Mouse (Mus musculus) retina, postnatal 7 days (tissue): ENCODE data around the gene Tmem95.
A peak's percentile ranks its signal among the peaks of the same experiment; 100 is the strongest.

Experiments
- DNase-seq: peaks from one replicate; pipeline ENCODE4 v3.0.0-alpha.2; 2012; ENCODE audit warnings: low read depth, low spot score

Tmem95 gene

GRCm38 (mm10) chr11:69910781-69911560, 33.2 kb upstream of the Tmem95 start:
- DNase-seq: no peak

- no peak for DNase-seq
Observed at GRCm38 (mm10) chr11:69910177-69910576, 32.4 kb upstream of the Tmem95 start.

GRCm38 (mm10) chr11:69909174-69909573, 31.4 kb upstream of the Tmem95 start:
- no peak for DNase-seq

DNA sequence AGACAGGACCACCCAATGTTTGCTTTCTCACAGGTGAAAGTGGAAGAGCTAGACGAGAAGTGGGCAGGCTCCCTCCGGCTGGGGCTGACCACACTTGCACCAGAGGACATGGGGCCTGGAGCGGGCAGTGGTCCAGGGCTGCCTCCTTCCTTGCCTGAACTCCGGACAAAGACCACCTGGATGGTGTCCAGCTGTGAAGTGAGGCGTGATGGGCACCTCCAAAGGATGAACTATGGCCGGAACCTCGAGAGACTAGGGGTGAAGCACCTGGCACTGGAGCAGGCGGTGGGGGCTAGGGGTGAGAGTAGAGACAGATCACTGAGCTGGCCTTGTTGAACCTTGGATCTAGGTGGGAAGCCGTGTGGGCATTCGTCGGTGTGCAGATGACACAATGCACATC, 30.8 kb upstream of the Tmem95 start:
- no peak for DNase-seq

GRCm38 (mm10) chr11:69904311-69904710, 26.5 kb upstream of the Tmem95 start:
- no peak for DNase-seq

GRCm38 (mm10) chr11:69902972-69903371, 25.2 kb upstream of the Tmem95 start:
- DNase-seq: no peak

- DNase-seq: no peak
Observed at GRCm38 (mm10) chr11:69901993-69902392, 24.2 kb upstream of the Tmem95 start.

DNA sequence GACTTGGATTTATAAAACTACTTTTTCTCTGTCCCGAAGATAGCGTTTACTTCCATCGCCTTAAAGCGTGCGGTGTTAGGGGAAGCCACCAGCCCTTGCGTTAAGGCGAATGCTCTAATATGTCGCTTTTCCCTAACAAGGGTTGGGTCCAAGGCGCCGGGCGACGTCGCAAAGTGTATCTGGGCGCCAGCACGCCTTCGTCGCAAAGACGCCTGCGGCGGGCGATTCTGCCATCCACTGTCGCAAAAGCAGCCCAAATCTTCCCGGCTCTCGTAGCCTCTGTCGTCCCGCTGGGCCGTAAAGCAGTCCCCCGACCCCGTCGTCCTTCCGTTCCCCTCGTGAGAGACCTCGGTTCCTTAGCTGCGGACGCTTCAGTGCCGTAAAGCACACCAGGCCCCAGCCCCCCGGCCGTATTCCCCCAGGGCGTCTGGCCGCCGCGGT, 23.6 kb upstream of the Tmem95 start:
- DNase-seq: peak; percentile 91

GRCm38 (mm10) chr11:69900471-69901405, 22.9 kb upstream of the Tmem95 start, which contains the start of the genes 2810408A11Rik and Neurl4:
Gene 2810408A11Rik (minus strand): TSS chr11:69900987.
Gene Neurl4 (plus strand): TSS chr11:69901072.
- peak; percentile 79 for DNase-seq

DNA sequence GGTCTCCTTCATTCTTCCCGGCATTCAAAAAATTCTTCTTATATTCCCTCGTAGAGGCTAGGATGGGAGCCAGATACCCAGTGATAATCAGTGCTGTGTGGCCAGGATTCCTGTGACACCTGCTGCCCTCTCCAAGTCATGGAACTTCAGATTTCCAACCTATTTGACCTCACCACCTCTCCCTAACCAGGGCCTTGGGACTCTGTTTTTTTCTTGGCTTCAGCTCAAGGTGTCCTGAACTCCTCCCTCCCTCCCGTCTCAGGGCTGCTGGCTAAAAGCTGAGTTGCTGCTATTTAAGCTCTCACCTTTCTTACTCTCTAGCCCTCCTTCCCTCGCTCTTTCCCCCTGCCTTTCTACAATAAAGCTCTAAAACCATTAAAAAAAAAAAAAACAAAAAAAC, 22.1 kb upstream of the Tmem95 start:
- DNase-seq: no peak

DNA sequence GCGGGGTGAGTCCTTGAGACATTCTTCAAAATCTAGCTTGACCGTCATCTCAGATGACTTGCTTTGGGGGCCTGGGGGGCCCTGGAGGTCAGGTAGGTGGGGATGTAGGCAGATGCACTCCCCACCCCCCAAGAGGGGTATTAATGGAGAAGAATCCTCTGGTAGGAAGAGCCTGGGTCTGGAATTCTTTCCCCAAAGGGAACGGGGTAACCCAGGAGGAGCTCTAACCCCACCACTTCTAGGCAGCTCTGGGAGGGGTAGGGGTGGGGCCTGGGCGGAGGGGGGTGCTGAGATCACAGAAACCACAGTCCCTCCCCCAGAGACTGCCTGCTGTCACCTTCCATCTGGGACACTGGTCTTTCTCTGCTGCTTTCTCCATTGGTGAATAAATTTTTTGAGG, 17.5 kb upstream of the Tmem95 start, which contains the start of gene Acap1:
Acap1 (minus strand) TSS at position 249 of the 400 bp plus-strand sequence.
- DNase-seq: no peak

- no peak for DNase-seq
Observed at GRCm38 (mm10) chr11:69894671-69895070, 16.9 kb upstream of the Tmem95 start.

- DNase-seq: no peak
Observed at GRCm38 (mm10) chr11:69891482-69891881, 13.7 kb upstream of the Tmem95 start.

DNA sequence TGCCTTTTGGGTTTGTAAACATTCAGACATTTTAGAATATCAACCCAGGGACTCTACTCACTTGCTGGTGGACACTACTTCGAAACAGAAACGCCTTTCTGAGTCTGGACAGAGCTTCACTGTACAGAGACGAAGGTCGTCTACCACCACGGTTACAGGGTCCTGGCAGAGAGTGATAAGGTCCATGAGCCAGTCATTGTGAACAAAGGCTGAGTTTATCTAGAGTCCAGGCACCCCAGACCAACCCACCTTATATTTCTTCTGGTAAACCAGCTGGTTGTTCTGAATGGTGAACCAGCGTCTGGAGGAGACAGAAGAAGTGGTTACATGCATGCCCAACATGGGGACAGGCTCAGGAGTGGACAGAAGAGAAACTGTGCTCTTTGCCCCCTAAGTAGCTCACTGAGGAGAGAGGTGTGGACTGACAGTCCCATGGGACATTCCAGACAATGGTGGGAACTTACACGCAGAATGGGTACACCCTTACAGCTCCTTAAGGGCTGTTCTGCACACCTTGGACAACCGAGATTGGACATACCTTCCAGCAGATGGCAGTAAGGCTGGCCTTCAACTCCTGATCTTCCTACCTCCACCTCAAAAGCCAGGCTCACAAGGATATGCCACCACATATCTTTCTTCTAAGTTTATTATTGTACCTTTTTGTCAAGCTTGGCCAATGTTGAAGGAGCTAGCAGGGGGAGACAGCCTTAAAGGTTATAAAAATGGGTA, 9.3 kb upstream of the Tmem95 start:
- DNase-seq: no peak

DNA sequence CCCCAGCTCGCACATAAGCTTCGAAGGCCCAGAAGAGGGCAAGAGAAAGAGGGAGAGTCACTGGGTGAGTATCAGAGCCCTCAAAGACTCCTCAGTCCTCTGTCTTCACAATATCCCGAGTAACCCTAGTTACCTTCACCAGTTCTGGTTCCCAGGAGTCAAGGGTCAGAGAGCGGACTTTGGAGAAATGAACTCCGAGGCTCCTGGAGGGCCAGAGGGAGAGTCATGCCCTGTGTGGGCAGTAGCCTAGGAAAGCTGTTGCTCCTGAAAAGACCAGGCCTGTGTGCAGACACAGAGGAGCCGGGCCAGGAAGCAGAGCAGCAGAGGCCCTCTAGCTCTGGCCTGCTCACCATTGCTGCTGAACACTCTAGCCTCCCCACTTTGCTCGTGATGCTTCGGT, 6.8 kb upstream of the Tmem95 start:
- DNase-seq: no peak

DNA sequence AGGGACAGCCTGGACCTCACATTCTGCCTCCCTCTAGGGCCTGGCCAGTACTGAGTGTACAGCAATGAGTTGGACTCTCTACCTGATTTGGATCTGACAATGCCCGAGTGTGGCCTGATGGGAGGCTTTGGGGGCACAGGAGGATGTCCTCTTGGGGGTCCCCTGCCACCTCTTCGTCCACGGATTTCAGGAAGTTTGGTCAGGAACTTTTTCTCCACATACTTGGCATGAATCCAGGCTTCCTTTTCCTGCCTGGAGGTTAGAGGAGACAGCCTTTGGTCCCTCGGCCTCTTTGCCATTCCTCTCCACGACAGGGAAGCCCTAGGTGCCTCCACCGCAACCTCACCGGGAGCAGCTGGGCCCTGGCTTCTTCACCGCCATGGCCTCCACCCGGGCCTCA, 6.4 kb upstream of the Tmem95 start:
- DNase-seq: no peak

DNA sequence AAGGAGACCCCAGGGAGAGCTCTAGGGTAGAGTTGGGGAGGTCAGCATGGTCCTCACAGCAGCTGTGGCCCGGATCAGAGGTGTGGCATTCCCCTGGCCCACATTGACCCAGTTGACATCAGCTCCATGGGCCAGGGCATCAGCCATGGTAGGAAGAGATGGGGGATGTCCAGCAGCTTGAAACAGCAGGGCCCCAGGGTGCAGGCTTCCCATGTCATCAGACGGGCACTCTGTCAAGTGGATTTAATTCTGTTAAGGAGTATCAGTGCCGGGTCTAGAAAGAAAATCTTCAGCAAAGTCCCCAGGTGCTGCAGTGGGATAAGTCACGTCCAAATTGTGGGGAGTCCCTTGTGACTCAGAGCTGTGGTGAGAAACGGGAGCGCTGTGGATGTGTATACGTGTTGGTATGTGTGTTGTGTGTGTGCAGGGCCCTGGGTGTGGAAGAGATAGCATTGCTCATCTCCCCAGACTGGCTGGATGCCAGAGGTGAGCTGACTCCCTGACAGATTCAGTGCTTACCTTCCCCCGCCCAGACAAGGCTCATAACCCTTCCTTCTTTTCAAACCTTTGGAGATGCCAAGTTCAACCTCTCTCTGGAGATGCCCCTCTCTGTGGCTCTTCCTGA, 5.8 kb upstream of the Tmem95 start:
- no peak for DNase-seq

DNA sequence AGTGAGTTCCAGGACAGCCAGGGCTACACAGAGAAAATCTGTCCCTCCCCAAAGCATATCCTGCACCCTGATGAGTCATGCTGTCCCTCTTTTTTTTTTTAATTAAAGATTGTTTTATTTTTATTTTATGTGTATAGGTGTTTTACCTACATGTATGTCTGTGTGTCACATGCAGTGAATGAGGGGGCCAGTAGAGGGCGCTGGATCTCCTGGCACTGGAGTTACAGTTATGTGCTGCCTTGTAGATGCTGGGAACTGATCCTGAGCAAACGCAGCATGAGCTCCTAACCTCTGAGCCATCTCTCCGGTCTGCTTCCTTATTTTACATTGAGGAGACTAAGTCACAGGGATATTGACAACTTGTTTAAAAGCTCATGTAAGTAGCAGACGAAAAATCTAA, 5.2 kb upstream of the Tmem95 start:
- DNase-seq: no peak

DNA sequence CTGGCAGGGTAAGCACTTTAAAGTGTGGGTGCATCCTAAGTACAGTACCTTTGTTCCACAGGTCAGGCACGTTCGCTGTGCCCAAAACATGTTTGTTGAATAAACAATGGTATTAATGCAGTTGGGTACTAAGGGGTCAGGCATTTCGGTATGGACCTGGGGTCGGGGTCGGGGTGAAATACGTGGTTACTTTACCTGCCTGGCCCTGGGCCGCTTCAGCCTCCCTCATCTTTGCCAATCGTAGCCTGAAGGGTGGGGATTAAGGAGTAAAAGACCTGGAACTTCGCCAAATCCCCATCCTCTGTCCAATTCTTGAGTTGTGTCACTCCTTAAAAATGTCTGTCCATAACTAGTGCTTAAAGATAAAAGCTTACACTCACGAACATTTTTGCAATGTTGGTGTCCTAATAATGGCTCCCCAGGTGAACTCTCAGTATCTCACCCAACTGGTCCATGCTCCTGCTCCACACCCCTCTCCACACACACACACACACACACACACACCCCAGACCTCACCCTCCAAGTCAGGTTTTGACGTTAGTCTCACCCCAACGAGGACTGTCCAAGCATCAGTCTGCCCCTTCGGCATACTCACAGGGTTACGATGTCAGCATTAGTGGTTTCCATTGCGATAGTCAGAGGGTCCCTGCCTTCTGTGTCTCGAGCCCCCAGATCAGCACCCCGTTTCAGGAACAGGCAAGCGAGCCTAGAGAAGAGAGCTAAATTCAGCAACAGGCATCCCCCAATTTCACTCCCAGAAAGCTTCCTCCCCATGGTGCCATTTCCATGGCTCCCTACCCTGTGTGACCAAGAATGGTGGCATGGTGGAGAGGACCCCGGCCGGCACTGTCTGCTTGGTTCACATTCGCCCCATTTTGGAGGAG, 4.2 kb upstream of the Tmem95 start:
- DNase-seq: no peak
